Mouse (Mus musculus) lung, postnatal 0 days (tissue): ENCODE results near the gene Exoc3l2.

Experiments used
- CTCF ChIP-seq: IDR thresholded peaks from 2 replicates; pipeline ENCODE4 v1.5.1; 2016; ENCODE audit warnings: antibody characterized with exemption, mild to moderate bottlenecking
- EP300 ChIP-seq: IDR thresholded peaks from 2 replicates; pipeline ENCODE4 v1.6.1; 2016; ENCODE audit warnings: antibody characterized with exemption, mild to moderate bottlenecking, control low read depth

DNA sequence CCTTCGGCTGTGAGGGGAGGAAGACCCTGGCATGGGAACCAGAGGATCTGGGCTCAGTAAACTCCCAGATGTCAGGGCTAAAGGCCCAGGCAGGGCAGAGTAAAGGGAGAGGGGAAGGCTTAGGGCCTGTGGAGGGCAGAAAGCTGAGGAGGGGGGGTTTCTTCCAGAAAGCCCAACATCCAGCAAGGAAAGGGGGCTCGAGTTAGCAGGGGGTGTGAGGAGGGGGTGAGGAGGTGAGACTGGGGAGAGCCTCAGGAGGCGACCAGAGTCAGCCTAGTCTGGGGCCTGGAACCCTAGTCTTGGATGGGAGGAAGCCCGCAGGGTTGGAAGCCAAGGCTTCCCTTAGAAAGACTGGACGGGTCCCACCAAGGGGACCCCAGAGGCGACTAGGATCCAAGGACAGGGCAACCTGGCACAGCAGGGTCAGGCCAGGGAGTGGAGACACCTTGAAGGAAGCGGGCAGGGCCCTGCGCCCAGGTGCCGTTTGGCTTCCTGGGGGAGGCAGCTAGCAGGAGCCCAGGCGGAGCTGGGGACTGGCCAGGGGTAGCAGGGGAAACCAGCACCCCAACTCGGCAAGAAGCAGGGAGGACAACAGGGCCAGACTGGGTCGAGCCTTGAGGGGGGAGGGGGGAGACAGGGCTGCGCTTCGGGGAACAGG, 5.6 kb upstream of the Exoc3l2 start:
- TF ChIP-seq CTCF (no peak), EP300 (no peak)
